Comparison of ENCODE assay signal across 8 mouse cellular contexts in genomic region chr17:79918484-79919004, GRCm38 (mm10). TPM values are rescaled to one million over a fixed set of nuclear protein-coding genes. Genes with fewer than 3 reads are reported as not detected.
DNase-seq lines count a peak whose midpoint lies in the region; ATAC-seq and TF ChIP-seq lines count a peak whose summit lies in the region.
"Had no signal": no experiment of that assay in that cellular context is flagged by ENCODE, and none has a peak within 500 bp of the region (broad histone marks: within the 10 kb centered on the region; RNA-seq: fewer than 3 reads in every experiment).

No protein-coding gene starts in this region.

- 0 out of 2 replicates have a peak overlapping the region, but pooled peaks have one; percentile 2 for H3K27ac ChIP-seq in left cerebral cortex, adult 2 months
- H3K27ac ChIP-seq: forebrain, embryonic 10.5 days had no signal

- no peak overlapping the region for H3K4me3 ChIP-seq in left cerebral cortex, adult 2 months
- H3K4me3 ChIP-seq: forebrain, embryonic 10.5 days had no signal

- TF ChIP-seq CTCF in left cerebral cortex, adult 2 months (IDR thresholded peaks at IDR 0.05) = no peak

- DNase-seq in left cerebral cortex, adult 2 months (ENCODE audit: extremely low spot score in 1 of 2, low spot score in 2 of 2) = no peak
- DNase-seq in left cerebral cortex, adult 8-10 months (ENCODE audit: low spot score in 2 of 2) = no peak
- DNase-seq in liver = peak; percentile 80
- DNase-seq in thymus, postnatal 14 days = peak; percentile 60
- no peak for DNase-seq in spleen, adult 12 weeks (ENCODE audit: low spot score)
- DNase-seq in frontal cortex, postnatal 10 days (ENCODE audit: low spot score in 2 of 2) = no peak

- intact Hi-C loops in left cerebral cortex, adult 2 months (cut with DNase I) = no loop called here

- peak; percentile 64 for ATAC-seq in common myeloid progenitor, adult 5-6 weeks (replicated peaks; ENCODE audit: low read depth, poor library complexity, severe bottlenecking)

RNA-seq across cellular contexts. Expression of gene Atl2, which starts 22.6 kb away (rescaled TPM):
- 10 to 100 TPM; 64.4 to 67.2 TPM for total RNA-seq in left cerebral cortex, adult 2 months (2021)
- total RNA-seq in left cerebral cortex, adult 8-10 months (2022) = 10 to 100 TPM; 60.3 to 67.7 (median 65.3) TPM
- total RNA-seq in common myeloid progenitor, adult 5-6 weeks (2017) = 49.3 and 71.2 TPM in 2 replicates

Comparison
In these comparisons a context has a peak if more than half of its experiments do, and no peak if none do; other contexts are left out.
1. DNase-seq: peak in liver (single experiment) and thymus, postnatal 14 days (single experiment); none in left cerebral cortex, adult 2 months (0 of 2), left cerebral cortex, adult 8-10 months (0 of 2), spleen, adult 12 weeks (single experiment) and frontal cortex, postnatal 10 days (0 of 2).